Mouse (Mus musculus) olfactory bulb, adult 2 months (tissue): ENCODE results near the gene Pnisr.

Experiments
- CTCF ChIP-seq: fragments of 200-500 bp; IDR thresholded peaks from 2 replicates; pipeline ENCODE4 v1.5.1; 2012; ENCODE audit warnings: low read depth, mild to moderate bottlenecking, low read length, moderate library complexity; ENCODE audit not compliant: insufficient read depth
- POLR2A ChIP-seq: fragments of 200-500 bp; IDR thresholded peaks from 2 replicates; pipeline ENCODE4 v1.6.1; 2012; ENCODE audit warnings: mild to moderate bottlenecking, low read depth, low read length, moderate library complexity; ENCODE audit not compliant: insufficient read depth

DNA sequence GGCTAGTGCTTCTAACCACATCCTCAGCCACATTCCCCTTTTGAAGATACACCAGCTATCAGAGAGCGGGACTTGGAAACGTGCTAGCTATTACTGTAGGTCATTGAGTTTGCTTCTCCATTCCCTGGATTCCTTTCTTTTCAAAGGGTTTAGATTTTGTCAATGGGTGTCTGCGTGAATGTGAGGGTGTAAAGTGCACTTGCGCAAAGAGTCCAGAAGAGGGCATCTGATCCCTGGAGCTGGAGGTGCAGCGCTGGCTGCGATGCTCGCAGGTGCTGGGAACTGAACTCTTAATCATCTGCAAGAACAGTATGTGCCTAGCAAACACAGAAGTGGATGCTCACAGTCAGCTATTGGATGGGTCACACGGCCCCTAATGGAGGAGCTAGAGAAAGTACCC is 14.5 kb upstream of the Pnisr start:
- TF ChIP-seq POLR2A: no peak
- no peak for TF ChIP-seq CTCF
